Comparison of ENCODE assay signal across 9 mouse cellular contexts in the genomic region with DNA sequence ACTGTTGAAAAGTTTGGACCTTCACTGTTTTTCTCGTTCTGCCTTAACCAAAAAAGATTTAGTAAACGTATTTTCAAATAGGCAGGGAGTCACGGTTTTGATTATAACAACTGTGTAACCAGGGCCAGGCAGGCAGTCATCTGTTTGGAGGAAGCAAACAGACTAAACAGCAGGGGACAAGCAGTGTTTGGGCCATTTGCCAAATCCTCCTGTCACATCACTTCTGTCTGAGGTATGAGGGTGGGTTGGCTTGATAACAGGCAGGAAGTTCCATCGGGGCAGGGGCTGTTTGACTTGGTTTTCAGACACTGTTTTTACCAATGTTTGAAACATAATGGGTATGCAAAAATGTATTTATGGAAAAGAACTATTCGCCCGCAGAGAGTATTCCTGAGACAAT. TPM values are rescaled to one million over a fixed set of nuclear protein-coding genes. Genes with fewer than 3 reads are reported as not detected.
DNase-seq lines count a peak whose midpoint lies in the region; ATAC-seq and TF ChIP-seq lines count a peak whose summit lies in the region.
"Had no signal": no experiment of that assay in that cellular context is flagged by ENCODE, and none has a peak within 500 bp of the region (broad histone marks: within the 10 kb centered on the region; RNA-seq: fewer than 3 reads in every experiment).

No protein-coding gene starts in this region.

- no peaks in the 10 kb centered on the region for H3K27me3 ChIP-seq in kidney, embryonic 15.5 days
- H3K27me3 ChIP-seq in heart, embryonic 11.5 days (ENCODE audit: control insufficient read depth, insufficient read depth, low read length) = no peaks in the 10 kb centered on the region
- no peaks in the 10 kb centered on the region for H3K27me3 ChIP-seq in lung, postnatal 0 days (replicated peaks; ENCODE audit: insufficient read depth, low read length)
- H3K27me3 ChIP-seq: hindbrain, embryonic 15.5 days had no signal

- ATAC-seq in kidney, embryonic 15.5 days (replicated peaks; ENCODE audit: low FRiP score) = no peak
- ATAC-seq in heart, embryonic 11.5 days (replicated peaks; ENCODE audit: insufficient number of reproducible peaks, low FRiP score, low TSS enrichment) = no peak
- ATAC-seq in lung, postnatal 0 days = peak; percentile 52; the same call in 1 of the 2 replicates

- H3K9me3 ChIP-seq in kidney, embryonic 15.5 days (replicated peaks) = no peaks in the 10 kb centered on the region
- no peaks in the 10 kb centered on the region for H3K9me3 ChIP-seq in heart, embryonic 11.5 days (replicated peaks; ENCODE audit: control insufficient read depth, low read length)
- H3K9me3 ChIP-seq in lung, postnatal 0 days (ENCODE audit: low read length) = no peaks in the 10 kb centered on the region
- H3K9me3 ChIP-seq: hindbrain, embryonic 15.5 days had no signal

- H3K27ac ChIP-seq in kidney, embryonic 15.5 days = 0 out of 2 replicates have a peak overlapping the region, but pooled peaks have one; percentile 11
- peak overlapping the region; percentile 18; the same call in 1 of the 2 replicates for H3K27ac ChIP-seq in heart, embryonic 11.5 days (ENCODE audit: low read depth, low read length)
- 0 out of 2 replicates have a peak overlapping the region, but pooled peaks have one; percentile 15 for H3K27ac ChIP-seq in lung, postnatal 0 days (ENCODE audit: low read length)

- WGBS in kidney, embryonic 15.5 days = 41% methylated on average over 6 of the region's 6 CpGs
- 25% methylated on average over 6 of the region's 6 CpGs for WGBS in heart, embryonic 11.5 days (ENCODE audit: insufficient replicate concordance)
- 17% methylated on average over 6 of the region's 6 CpGs for WGBS in lung, postnatal 0 days

- no peak for TF ChIP-seq CTCF in lung, postnatal 0 days (IDR thresholded peaks at IDR 0.05)

- H3K9ac ChIP-seq in kidney, embryonic 15.5 days = no peak overlapping the region
- H3K9ac ChIP-seq in heart, embryonic 11.5 days (ENCODE audit: low read depth, low read length) = no peak overlapping the region
- no peak overlapping the region for H3K9ac ChIP-seq in lung, postnatal 0 days (replicated peaks; ENCODE audit: low read depth)
- H3K9ac ChIP-seq: hindbrain, embryonic 15.5 days had no signal

- DNase-seq in kidney, adult 9 months = no peak
- DNase-seq in cerebellum, adult 11-12 months = peak; percentile 45
- DNase-seq in lung, postnatal 0 days (ENCODE audit: low spot score) = peak; percentile 60
- DNase-seq in spleen, postnatal 14 days (ENCODE audit: low spot score in 2 of 2) = no peak
- DNase-seq in frontal cortex, adult 2 months (ENCODE audit: extremely low spot score in 1 of 2, low spot score in 1 of 2) = no peak
- no peak for DNase-seq in layer of hippocampus, adult 11-12 months (ENCODE audit: low spot score)

- no peak for TF ChIP-seq EP300 in lung, postnatal 0 days (IDR thresholded peaks at IDR 0.05)

- H3K4me2 ChIP-seq in kidney, embryonic 15.5 days = no peak overlapping the region
- peak overlapping the region; percentile 31 for H3K4me2 ChIP-seq in heart, embryonic 11.5 days
- H3K4me2 ChIP-seq in lung, postnatal 0 days (replicated peaks; ENCODE audit: low read depth, low read length) = no peak overlapping the region
- H3K4me2 ChIP-seq: hindbrain, embryonic 15.5 days had no signal

- no peaks in the 10 kb centered on the region for H3K36me3 ChIP-seq in kidney, embryonic 15.5 days
- H3K36me3 ChIP-seq in heart, embryonic 11.5 days (ENCODE audit: control insufficient read depth, insufficient read depth, low read length) = no peaks in the 10 kb centered on the region
- no peaks in the 10 kb centered on the region for H3K36me3 ChIP-seq in lung, postnatal 0 days (ENCODE audit: insufficient read depth, low read length)
- H3K36me3 ChIP-seq: hindbrain, embryonic 15.5 days had no signal

- H3K4me1 ChIP-seq in kidney, embryonic 15.5 days = peaks cover 63% of the 10 kb centered on the region
- H3K4me1 ChIP-seq in heart, embryonic 11.5 days (ENCODE audit: control insufficient read depth, insufficient read depth, low read length) = peaks cover 63% of the 10 kb centered on the region
- peaks cover 31% of the 10 kb centered on the region; the same call in 1 of the 2 replicates for H3K4me1 ChIP-seq in lung, postnatal 0 days (ENCODE audit: insufficient read depth, low read depth, low read length)

- no peak overlapping the region for H3K4me3 ChIP-seq in kidney, embryonic 15.5 days (replicated peaks)
- no peak overlapping the region for H3K4me3 ChIP-seq in heart, embryonic 11.5 days (ENCODE audit: low read depth, low read length)
- H3K4me3 ChIP-seq in lung, postnatal 0 days (ENCODE audit: low read depth, low read length) = no peak overlapping the region
- H3K4me3 ChIP-seq: hindbrain, embryonic 15.5 days had no signal

RNA-seq across cellular contexts. Expression of gene Zfand3, which starts 22.1 kb away (rescaled TPM):
- 53.0 and 58.4 TPM in 2 replicates for polyA plus RNA-seq in kidney, embryonic 15.5 days (2015; fragmentation: Nextera tagmentation; extraction: Ambion mirVana)
- polyA plus RNA-seq in heart, embryonic 11.5 days (2014; fragmentation: Nextera tagmentation; extraction: Ambion mirVana) = 49.5 and 51.4 TPM in 2 replicates
- polyA plus RNA-seq in lung, postnatal 0 days (2015; fragmentation: Nextera tagmentation; extraction: Ambion mirVana) = 52.1 and 54.6 TPM in 2 replicates
- 99.4 and 100 TPM in 2 replicates for polyA plus RNA-seq in frontal cortex, adult 2 months (2012; rRNA removed)

RNA-seq across cellular contexts. Expression of gene Mdga1, which starts 56.7 kb away (rescaled TPM):
- 1.0 and 2.1 TPM in 2 replicates for polyA plus RNA-seq in kidney, embryonic 15.5 days (2015; fragmentation: Nextera tagmentation; extraction: Ambion mirVana)
- 1.7 and 1.8 TPM in 2 replicates for polyA plus RNA-seq in heart, embryonic 11.5 days (2014; fragmentation: Nextera tagmentation; extraction: Ambion mirVana)
- 2.3 and 3.2 TPM in 2 replicates for polyA plus RNA-seq in lung, postnatal 0 days (2015; fragmentation: Nextera tagmentation; extraction: Ambion mirVana)
- polyA plus RNA-seq in frontal cortex, adult 2 months (2012; rRNA removed) = 26.7 and 28.2 TPM in 2 replicates

Comparison
In these comparisons a context has a peak if more than half of its experiments do, and no peak if none do; other contexts are left out.
1. DNase-seq: peak in cerebellum, adult 11-12 months (single experiment) and lung, postnatal 0 days (single experiment); none in kidney, adult 9 months (single experiment), spleen, postnatal 14 days (0 of 2), frontal cortex, adult 2 months (0 of 2) and layer of hippocampus, adult 11-12 months (single experiment).
2. Peak in every context shown above with its lines, with median percentiles within 50 percentile points of each other: H3K27ac ChIP-seq.